Mouse (Mus musculus) gonadal fat pad, adult 2 months (tissue): ENCODE results near the gene Trat1. TPM values are rescaled to one million over a fixed set of nuclear protein-coding genes. Genes with fewer than 3 reads are reported as not detected.

ENCODE experiments used
- DNase-seq: peaks from one replicate; pipeline ENCODE4 v3.0.0-alpha.2; 2012; ENCODE audit warnings: low read depth
- polyA plus RNA-seq: library from polyadenylated mRNA; depleted of rRNA; stranded (reverse); fragments of >200 nt; gene quantifications from 2 replicates; pipeline ENCODE4 v1.2.3, GENCODE M21; 2012; rRNA removed

The Trat1 gene
- polyA plus RNA-seq, 1 experiment, result 0.01 TPM

- DNase-seq, result no peak
These were observed 52.1 kb downstream of the Trat1 start for GRCm38 (mm10) chr16:48719679-48720078.

GRCm38 (mm10) chr16:48716343-48716742, 55.5 kb downstream of the Trat1 start:
- no peak for DNase-seq

- no peak for DNase-seq
These were observed 69.9 kb downstream of the Trat1 start for GRCm38 (mm10) chr16:48701896-48702295.

Other genes starting within 250 kb of the Trat1 start
- not detected in 2 replicates for gene Retnlb, start 44.8 kb upstream of the Trat1 start, polyA plus RNA-seq
- gene Retnla, start 70.5 kb upstream of the Trat1 start, polyA plus RNA-seq, result 302 and 828 TPM in 2 replicates
- gene Retnlg, start 100.6 kb upstream of the Trat1 start, polyA plus RNA-seq, result 0.70 and 4.2 TPM in 2 replicates
- gene Dzip3, start 222.1 kb upstream of the Trat1 start, polyA plus RNA-seq, result 4.0 and 4.6 TPM in 2 replicates
- 0.72 and 0.82 TPM in 2 replicates for gene Cip2a, start 222.2 kb upstream of the Trat1 start, polyA plus RNA-seq